Mouse (Mus musculus) midbrain, embryonic 15.5 days (tissue): Measurements from ENCODE around the gene Htr5b. TPM values are rescaled to one million over a fixed set of nuclear protein-coding genes. Genes with fewer than 3 reads are reported as not detected.
A peak's percentile ranks its signal among the peaks of the same experiment; 100 is the strongest.

Experiments used
- ATAC-seq: fragments of 200-750 bp; cut with Nextera tagmentation; replicated peaks from 2 replicates; pipeline ENCODE4 v1.8.0; 2017; ENCODE audit warnings: moderate TSS enrichment
- H3K27ac ChIP-seq: fragments of 300-500 bp; sonication (generic); 2 replicates; pipeline ENCODE4 v1.5.1; 2015; ENCODE audit warnings: mild to moderate bottlenecking, inconsistent platforms
- H3K27me3 ChIP-seq: fragments of 300-500 bp; sonication (generic); replicated peaks from 2 replicates; pipeline ENCODE4 v1.6.1; 2015; ENCODE audit warnings: inconsistent platforms
- H3K36me3 ChIP-seq: fragments of 300-500 bp; sonication (generic); replicated peaks from 2 replicates; pipeline ENCODE4 v1.6.1; 2015; ENCODE audit warnings: inconsistent platforms
- H3K4me1 ChIP-seq: fragments of 300-500 bp; sonication (generic); 2 replicates; pipeline ENCODE4 v1.6.1; 2015; ENCODE audit warnings: inconsistent platforms
- H3K4me2 ChIP-seq: fragments of 300-500 bp; sonication (generic); 2 replicates; pipeline ENCODE4 v1.6.1; 2015; ENCODE audit warnings: inconsistent platforms, mild to moderate bottlenecking, moderate library complexity
- H3K4me3 ChIP-seq: fragments of 300-500 bp; sonication (generic); 2 replicates; pipeline ENCODE4 v1.5.1; 2015; ENCODE audit warnings: mild to moderate bottlenecking, inconsistent platforms
- H3K9ac ChIP-seq: fragments of 300-500 bp; sonication (generic); 2 replicates; pipeline ENCODE4 v1.6.1; 2015; ENCODE audit warnings: mild to moderate bottlenecking, inconsistent platforms
- H3K9me3 ChIP-seq: fragments of 300-500 bp; sonication (generic); 2 replicates; pipeline ENCODE4 v1.6.1; 2016; ENCODE audit warnings: inconsistent platforms
- WGBS: fragments of 180-500 bp; shearing (Covaris S2); methylation state at CpG from one replicate; pipeline ENCODE4 v1.1.7; 2015; ENCODE audit warnings: mixed read lengths; 5-methylcytosine and 5-hydroxymethylcytosine counted together
- polyA plus RNA-seq: library from polyadenylated mRNA; unstranded; fragments of >200 nt; fragmentation: Nextera tagmentation; extraction: Ambion mirVana; gene quantifications from 2 replicates; pipeline ENCODE4 v1.2.1, GENCODE M21; 2015

Gene Htr5b
- polyA plus RNA-seq = 2.1 TPM in 2 replicates

GRCm38 (mm10) chr1:121528399-121528720 is at the start of gene Htr5b:
TSS of gene Htr5b (minus strand) at chr1:121528465.
- Histone ChIP-seq H3K4me2 (peak within 1 kb of the TSS; percentile 76), H3K9ac (peak within 1 kb of the TSS; percentile 7), H3K27ac (no peak within 1 kb of the TSS), H3K4me1 (peaks cover 17% of the 10 kb centered on the region), H3K4me3 (peak within 1 kb of the TSS; percentile 35), H3K27me3 (peaks cover 20% of the 10 kb centered on the region), H3K36me3 (no peaks in the 10 kb centered on the region), H3K9me3 (no peaks in the 10 kb centered on the region)
- peak; percentile 89 for ATAC-seq
- 5% methylated on average over 11 of the region's 11 CpGs for WGBS

- Histone ChIP-seq H3K27ac (no peak overlapping the region), H3K9me3 (no peaks in the 10 kb centered on the region), H3K4me3 (no peak overlapping the region), H3K36me3 (no peaks in the 10 kb centered on the region), H3K27me3 (no peaks in the 10 kb centered on the region), H3K4me2 (no peak overlapping the region), H3K9ac (no peak overlapping the region), H3K4me1 (no peaks in the 10 kb centered on the region)
- WGBS = 22% methylated on average over 1 of the region's 1 CpGs
- ATAC-seq = no peak
These were observed 49.2 kb upstream of the Htr5b start for GRCm38 (mm10) chr1:121577491-121577890.

DNA sequence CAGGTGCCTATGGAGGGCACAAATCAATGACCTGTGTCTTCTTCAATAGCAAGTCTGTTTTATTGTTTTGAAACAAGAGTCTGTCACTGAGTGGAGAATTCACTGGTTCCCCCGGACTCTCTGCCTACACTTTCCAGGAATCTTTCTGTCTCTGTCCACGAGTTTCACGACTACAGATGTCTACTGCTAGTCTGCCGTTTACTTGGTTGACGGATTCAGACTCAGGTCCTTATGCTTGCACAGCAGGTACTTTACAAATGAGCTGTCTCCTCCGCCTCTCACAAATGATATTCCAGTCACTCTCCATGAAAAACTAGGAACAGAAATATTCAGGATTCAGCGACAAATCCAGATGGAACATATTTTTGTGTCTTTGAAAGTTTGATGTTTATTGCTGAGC is 42.3 kb upstream of the Htr5b start:
- 84% methylated on average over 7 of the region's 7 CpGs for WGBS
- Histone ChIP-seq H3K9me3 (no peaks in the 10 kb centered on the region), H3K9ac (no peak overlapping the region), H3K4me3 (no peak overlapping the region), H3K4me2 (no peak overlapping the region), H3K27me3 (no peaks in the 10 kb centered on the region), H3K27ac (no peak overlapping the region), H3K4me1 (peaks cover 12% of the 10 kb centered on the region), H3K36me3 (no peaks in the 10 kb centered on the region)
- ATAC-seq = no peak

- Histone ChIP-seq H3K27me3 (no peaks in the 10 kb centered on the region), H3K9me3 (no peaks in the 10 kb centered on the region), H3K4me1 (peaks cover 12% of the 10 kb centered on the region), H3K36me3 (peaks cover 22% of the 10 kb centered on the region), H3K9ac (peak within 1 kb of the TSS; percentile 64), H3K4me2 (peak within 1 kb of the TSS; percentile 75), H3K27ac (peak within 1 kb of the TSS; percentile 67; the same call in 1 of the 2 replicates), H3K4me3 (peak within 1 kb of the TSS; percentile 57)
- ATAC-seq = peak; percentile 99
- 6% methylated on average over 53 of the region's 53 CpGs for WGBS
These were observed 39.5 kb upstream of the Htr5b start, which contains the start of gene Ddx18 for GRCm38 (mm10) chr1:121567521-121568489. TSS of gene Ddx18 (minus strand) at chr1:121567989.

DNA sequence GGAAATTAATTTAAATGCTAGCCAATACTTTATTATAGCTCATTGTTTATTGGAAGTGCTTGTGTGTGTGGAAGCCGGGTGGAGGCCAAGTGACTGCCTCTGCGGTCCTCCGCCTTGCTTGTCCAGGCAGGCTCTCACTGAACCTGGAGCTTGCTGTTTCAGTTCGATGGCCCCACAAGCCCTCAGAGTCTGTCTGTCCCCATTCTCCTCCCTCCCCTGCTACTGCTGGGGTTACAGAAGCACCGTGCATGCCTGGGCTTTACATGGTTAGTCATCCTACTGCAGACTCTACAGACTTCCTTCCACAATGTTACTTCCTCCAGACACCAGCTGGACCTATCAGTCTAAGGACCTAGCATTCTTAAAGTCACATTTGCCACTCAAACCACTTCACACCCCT is 29.6 kb upstream of the Htr5b start:
- Histone ChIP-seq H3K36me3 (peaks cover 72% of the 10 kb centered on the region), H3K27me3 (no peaks in the 10 kb centered on the region), H3K9me3 (no peaks in the 10 kb centered on the region), H3K4me1 (no peaks in the 10 kb centered on the region), H3K4me3 (no peak overlapping the region), H3K27ac (no peak overlapping the region), H3K9ac (no peak overlapping the region), H3K4me2 (no peak overlapping the region)
- ATAC-seq = no peak
- WGBS = 92% methylated on average over 5 of the region's 5 CpGs

DNA sequence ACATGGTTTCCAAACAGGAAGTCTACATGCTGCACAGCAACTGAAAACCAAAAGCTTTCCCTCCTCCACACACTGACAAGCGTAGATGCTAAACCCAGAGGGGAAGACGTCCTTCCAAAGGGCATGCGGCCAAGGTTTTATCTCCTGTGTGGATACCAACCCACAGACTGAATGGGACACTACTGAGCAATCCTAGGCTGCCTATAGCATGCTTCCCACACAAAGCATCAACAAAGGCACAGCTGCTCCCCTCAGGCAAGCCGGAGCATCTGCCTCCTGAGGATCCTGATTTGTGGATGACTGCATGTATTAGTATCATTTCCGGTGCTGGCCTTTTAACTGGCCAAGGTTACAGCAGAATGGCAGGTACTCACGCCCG is 23.2 kb upstream of the Htr5b start:
- H3K27me3 ChIP-seq = no peaks in the 10 kb centered on the region
- H3K27ac ChIP-seq = no peak overlapping the region
- no peak overlapping the region for H3K4me2 ChIP-seq
- H3K4me3 ChIP-seq = no peak overlapping the region
- H3K9ac ChIP-seq = no peak overlapping the region
- peak; percentile 62 for ATAC-seq
- no peaks in the 10 kb centered on the region for H3K4me1 ChIP-seq
- WGBS = 72% methylated on average over 7 of the region's 7 CpGs
- peaks cover 30% of the 10 kb centered on the region for H3K36me3 ChIP-seq
- H3K9me3 ChIP-seq = no peaks in the 10 kb centered on the region

GRCm38 (mm10) chr1:121550801-121551456 is 22.7 kb upstream of the Htr5b start:
- H3K36me3 ChIP-seq = peaks cover 30% of the 10 kb centered on the region
- ATAC-seq = no peak

DNA sequence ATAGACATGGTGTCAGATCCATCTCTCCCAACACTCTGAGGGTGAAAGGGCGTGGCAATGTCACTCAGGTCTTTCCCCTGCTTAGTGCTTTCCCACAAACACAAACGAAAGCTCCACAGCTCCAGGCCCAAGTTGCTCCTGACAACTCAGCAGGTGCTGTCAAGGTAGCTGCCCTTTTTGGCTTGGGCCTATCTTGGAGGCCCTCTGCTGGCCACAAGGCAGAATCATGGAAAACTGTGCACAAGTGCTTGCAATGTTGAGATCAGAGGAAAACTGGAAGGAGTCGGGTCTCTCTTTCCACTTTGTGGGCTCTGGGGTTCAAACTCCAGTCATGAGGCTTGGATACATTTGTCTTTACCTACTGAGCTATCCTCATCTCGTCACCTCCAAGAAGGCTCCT is 21.2 kb upstream of the Htr5b start:
- Histone ChIP-seq H3K36me3 (peaks cover 16% of the 10 kb centered on the region), H3K27ac (no peak overlapping the region), H3K27me3 (no peaks in the 10 kb centered on the region), H3K4me3 (no peak overlapping the region), H3K4me1 (no peaks in the 10 kb centered on the region), H3K9ac (no peak overlapping the region), H3K4me2 (no peak overlapping the region), H3K9me3 (no peaks in the 10 kb centered on the region)
- 74% methylated on average over 4 of the region's 4 CpGs for WGBS
- ATAC-seq = no peak

More at GRCm38 (mm10) chr1:121550801-121551456, 22.7 kb upstream of the Htr5b start:
- 85% methylated on average over 16 of the region's 16 CpGs for WGBS
- no peak overlapping the region for H3K9ac ChIP-seq
- no peaks in the 10 kb centered on the region for H3K9me3 ChIP-seq
- no peak overlapping the region for H3K4me3 ChIP-seq
- H3K27ac ChIP-seq = no peak overlapping the region
- no peak overlapping the region for H3K4me2 ChIP-seq
- H3K4me1 ChIP-seq = no peaks in the 10 kb centered on the region
- H3K27me3 ChIP-seq = no peaks in the 10 kb centered on the region

DNA sequence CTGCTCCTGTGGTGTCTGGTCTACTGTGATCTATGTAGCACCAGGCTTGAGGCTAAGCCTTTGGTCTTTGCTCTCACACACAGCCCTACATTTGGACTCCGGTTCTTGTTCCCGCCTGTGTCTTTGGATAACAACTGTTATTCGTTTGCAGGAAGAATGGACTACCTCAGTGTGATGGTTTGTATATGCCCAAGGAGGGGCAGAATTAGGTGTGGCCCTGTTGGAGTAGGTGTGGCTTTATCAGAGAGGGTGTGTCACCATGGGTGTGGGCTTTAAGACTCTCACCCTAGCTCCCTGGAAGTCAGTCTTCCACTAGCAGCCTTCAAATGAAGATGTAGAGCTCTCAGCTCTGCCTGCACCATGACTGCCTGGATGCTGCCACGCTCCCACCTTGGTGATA is 20.4 kb upstream of the Htr5b start:
- Histone ChIP-seq H3K27ac (no peak overlapping the region), H3K27me3 (no peaks in the 10 kb centered on the region), H3K9me3 (no peaks in the 10 kb centered on the region), H3K4me2 (no peak overlapping the region), H3K4me3 (no peak overlapping the region), H3K36me3 (peaks cover 11% of the 10 kb centered on the region; the same call in 1 of the 2 replicates), H3K9ac (no peak overlapping the region), H3K4me1 (no peaks in the 10 kb centered on the region)
- 95% methylated on average over 4 of the region's 4 CpGs for WGBS
- ATAC-seq = no peak

GRCm38 (mm10) chr1:121546844-121547243 is 18.6 kb upstream of the Htr5b start:
- WGBS = 81% methylated on average over 2 of the region's 2 CpGs
- H3K36me3 ChIP-seq = no peaks in the 10 kb centered on the region
- no peaks in the 10 kb centered on the region for H3K9me3 ChIP-seq
- no peak for ATAC-seq
- H3K9ac ChIP-seq = no peak overlapping the region
- H3K4me1 ChIP-seq = no peaks in the 10 kb centered on the region
- no peaks in the 10 kb centered on the region for H3K27me3 ChIP-seq
- no peak overlapping the region for H3K4me3 ChIP-seq
- no peak overlapping the region for H3K27ac ChIP-seq
- no peak overlapping the region for H3K4me2 ChIP-seq

- Histone ChIP-seq H3K4me1 (no peaks in the 10 kb centered on the region), H3K4me2 (no peak overlapping the region), H3K36me3 (no peaks in the 10 kb centered on the region), H3K27ac (no peak overlapping the region), H3K4me3 (no peak overlapping the region), H3K9ac (no peak overlapping the region), H3K9me3 (no peaks in the 10 kb centered on the region), H3K27me3 (no peaks in the 10 kb centered on the region)
- ATAC-seq = no peak
- 72% methylated on average over 8 of the region's 8 CpGs for WGBS
These were observed 12.1 kb upstream of the Htr5b start for GRCm38 (mm10) chr1:121540361-121540760.

- no peak for ATAC-seq
- Histone ChIP-seq H3K4me1 (peaks cover 17% of the 10 kb centered on the region), H3K27ac (no peak overlapping the region), H3K36me3 (no peaks in the 10 kb centered on the region), H3K9ac (no peak overlapping the region), H3K4me2 (no peak overlapping the region), H3K9me3 (no peaks in the 10 kb centered on the region), H3K4me3 (no peak overlapping the region), H3K27me3 (peaks cover 20% of the 10 kb centered on the region)
- WGBS = 70% methylated on average over 7 of the region's 7 CpGs
These were observed 3.2 kb upstream of the Htr5b start for GRCm38 (mm10) chr1:121531439-121531838.
